Mouse (Mus musculus) bone marrow, adult 2 months (tissue): Measurements from ENCODE around the gene Wdtc1.
A peak's percentile ranks its signal among the peaks of the same experiment; 100 is the strongest.

Experiments
- CTCF ChIP-seq: fragments of 200-500 bp; IDR thresholded peaks from 2 replicates; pipeline ENCODE4 v1.5.1; 2011; ENCODE audit warnings: low read length, control low read depth; ENCODE audit not compliant: control insufficient read depth, insufficient read depth
- POLR2A ChIP-seq: fragments of 200-500 bp; IDR thresholded peaks from 2 replicates; pipeline ENCODE4 v1.6.1; 2011; ENCODE audit warnings: low read depth, mild to moderate bottlenecking, control low read depth, low read length, borderline replicate concordance; ENCODE audit not compliant: control insufficient read depth

DNA sequence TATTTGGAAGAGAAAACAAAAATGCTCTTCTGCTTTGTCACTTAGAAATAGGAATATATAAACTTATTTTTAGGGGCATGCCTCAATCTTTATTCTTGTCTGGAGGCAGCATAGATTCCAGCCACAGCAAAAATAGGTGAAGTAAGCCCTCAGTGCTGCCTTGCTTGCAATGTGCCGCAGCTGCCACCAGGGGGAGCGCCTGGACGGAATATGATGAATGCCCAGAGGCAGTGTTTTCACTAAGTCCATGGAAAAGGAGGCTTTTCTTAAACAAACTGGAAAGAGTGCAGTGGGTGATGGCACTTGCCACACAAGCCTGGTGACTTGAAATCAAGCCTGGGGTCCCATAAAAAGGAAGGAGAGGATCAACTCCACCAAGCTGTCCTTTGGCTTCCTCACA lies 43.3 kb downstream of the Wdtc1 start:
- peak; percentile 96 for TF ChIP-seq CTCF
- TF ChIP-seq POLR2A, result no peak
